Mouse (Mus musculus): ENCODE data around the gene Anks6. TPM values are rescaled to one million over a fixed set of nuclear protein-coding genes. Genes with fewer than 3 reads are reported as not detected.
"Not testable (repeated sequence)": the region's sequence is repeated elsewhere in the genome, so short reads cannot be mapped to it uniquely, and the experiment has no call there.

Gene Anks6
- 10 to 100 TPM; 19.5 to 30.3 (median 23.8) TPM for total RNA-seq (2022)

DNA sequence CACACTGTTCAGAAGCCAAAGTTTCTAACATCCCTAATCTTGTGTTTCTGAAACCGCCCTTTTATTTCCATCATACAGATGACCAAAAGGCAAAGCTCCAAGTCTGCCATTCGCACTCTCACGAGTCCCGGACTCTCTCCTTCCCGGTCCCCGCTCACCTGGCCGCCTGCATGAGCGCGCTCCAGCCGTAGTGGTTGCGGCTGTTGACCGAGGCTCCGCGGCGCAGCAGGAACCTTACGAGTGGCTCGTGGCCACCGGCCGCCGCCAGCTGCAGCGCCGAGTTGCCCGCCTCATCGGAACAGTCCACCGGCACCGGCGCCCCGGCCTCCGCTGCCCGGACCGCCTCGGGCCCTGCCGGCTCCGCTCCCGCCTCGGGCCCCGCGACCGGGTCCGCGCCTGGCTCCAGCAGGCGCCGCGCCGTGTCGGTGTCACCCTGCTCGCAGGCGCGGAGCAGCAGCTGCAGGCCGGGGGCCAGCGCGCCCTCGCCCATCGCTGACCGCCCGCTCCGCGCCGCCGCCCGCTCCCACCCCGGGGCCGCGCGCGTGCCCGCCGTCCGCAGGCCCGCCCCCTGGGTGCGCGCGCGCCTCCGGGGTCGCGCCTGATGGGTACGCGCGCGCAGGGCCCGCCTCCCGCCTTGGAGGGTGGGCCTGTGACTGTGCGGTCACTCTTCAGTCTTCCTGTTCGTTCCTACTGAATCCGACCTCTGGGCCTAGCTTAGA is at the start of gene Anks6:
Gene Anks6 (minus strand): TSS at position 637 of the 719 bp plus-strand sequence.
- DNase-seq (ENCODE audit: low spot score in 2 of 2), result peak; percentile 63 to 69

DNA sequence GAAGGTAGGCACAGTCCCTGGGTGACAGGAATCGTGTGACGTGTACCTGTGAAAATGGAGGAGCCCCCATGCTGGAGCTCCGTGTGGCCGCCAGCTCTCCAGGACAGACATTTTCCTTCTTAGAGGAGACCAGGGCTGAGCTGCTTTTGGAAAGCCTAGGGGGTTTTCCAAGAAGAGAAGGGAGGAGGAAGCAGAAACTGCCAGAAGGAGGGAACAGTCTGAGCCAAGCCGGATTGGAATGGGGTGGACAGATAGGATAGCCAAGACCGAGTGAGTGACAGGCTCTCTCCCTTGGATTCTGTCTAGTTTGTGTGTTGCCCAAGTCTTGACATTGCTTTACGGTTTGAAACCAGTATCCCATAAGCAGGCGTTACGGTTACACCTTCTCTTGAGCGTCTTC is 46.3 kb upstream of the Anks6 start:
- DNase-seq (ENCODE audit: low spot score in 2 of 2), result no peak

DNA sequence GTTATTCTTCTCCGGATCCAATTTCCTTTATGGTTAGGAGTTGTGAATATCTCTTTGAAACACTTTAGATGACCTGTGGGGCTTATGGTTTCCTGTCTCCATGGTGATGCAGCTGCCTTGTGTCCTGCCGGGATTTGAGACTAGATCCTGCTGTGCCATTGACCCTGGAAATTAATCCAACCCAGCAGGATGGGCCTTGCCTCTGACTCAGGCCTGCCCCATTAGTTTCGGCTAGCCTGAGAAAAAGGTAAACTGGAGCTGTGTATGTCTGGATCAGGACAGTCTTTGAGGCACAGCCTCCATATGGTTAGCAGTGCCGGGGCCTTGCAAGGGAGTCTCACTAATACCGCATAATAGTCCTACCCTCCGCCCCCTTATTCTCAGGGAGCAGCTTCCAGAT is 36.4 kb upstream of the Anks6 start:
- no peak for DNase-seq (ENCODE audit: low spot score in 2 of 2)

DNA sequence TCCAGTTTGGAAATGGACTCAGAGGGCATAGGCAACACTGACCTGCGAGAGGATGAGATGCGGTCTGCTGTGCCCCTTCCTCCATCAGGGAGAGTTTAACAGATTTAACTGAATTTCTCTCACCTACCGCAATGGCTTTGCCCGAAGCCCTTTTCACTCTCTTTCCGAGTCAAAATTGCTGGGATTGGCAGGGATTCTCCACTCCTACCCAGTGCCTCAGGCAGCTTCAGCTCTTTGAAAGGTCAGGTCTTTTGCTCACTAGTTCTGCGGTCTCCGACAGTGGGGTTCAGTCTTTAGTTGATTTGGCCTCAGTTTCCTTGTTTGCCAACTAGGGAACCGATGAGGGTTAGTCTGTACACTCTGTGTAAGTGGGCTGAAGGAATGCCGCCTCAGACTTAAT is 35.9 kb upstream of the Anks6 start:
- no peak for DNase-seq (ENCODE audit: low spot score in 2 of 2)

DNA sequence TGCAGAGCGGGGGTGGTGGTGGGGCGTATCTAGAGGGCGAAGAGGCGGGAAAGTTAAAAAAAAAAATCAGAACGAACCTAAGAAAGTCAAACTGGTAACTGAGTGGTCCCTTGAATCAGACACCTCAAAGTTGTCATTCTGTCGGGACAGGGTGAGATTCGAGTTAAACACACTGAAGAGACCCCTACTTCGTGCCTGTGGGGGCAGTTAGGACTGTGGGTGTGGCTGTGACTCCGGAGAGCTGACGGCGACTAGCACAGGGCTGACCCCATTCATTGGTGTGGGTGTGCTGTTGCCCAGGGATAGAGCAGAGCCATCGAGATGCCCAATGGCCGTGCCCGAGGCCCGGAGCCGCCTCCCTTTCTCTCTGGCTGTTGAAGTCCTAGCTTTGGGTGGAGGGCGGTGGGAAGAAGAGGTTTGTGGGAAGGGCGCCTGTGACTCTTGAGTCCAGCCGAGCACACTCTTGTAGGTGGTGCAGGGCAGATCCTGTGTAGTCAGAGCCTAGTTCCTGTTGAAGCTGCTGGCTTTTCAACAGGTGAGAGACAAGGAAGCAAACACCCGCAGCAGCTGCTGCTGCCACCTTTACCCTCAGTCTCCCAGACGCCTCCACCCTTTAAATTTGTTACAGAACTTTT is 35.3 kb upstream of the Anks6 start:
- no peak for DNase-seq (ENCODE audit: low spot score in 2 of 2)

DNA sequence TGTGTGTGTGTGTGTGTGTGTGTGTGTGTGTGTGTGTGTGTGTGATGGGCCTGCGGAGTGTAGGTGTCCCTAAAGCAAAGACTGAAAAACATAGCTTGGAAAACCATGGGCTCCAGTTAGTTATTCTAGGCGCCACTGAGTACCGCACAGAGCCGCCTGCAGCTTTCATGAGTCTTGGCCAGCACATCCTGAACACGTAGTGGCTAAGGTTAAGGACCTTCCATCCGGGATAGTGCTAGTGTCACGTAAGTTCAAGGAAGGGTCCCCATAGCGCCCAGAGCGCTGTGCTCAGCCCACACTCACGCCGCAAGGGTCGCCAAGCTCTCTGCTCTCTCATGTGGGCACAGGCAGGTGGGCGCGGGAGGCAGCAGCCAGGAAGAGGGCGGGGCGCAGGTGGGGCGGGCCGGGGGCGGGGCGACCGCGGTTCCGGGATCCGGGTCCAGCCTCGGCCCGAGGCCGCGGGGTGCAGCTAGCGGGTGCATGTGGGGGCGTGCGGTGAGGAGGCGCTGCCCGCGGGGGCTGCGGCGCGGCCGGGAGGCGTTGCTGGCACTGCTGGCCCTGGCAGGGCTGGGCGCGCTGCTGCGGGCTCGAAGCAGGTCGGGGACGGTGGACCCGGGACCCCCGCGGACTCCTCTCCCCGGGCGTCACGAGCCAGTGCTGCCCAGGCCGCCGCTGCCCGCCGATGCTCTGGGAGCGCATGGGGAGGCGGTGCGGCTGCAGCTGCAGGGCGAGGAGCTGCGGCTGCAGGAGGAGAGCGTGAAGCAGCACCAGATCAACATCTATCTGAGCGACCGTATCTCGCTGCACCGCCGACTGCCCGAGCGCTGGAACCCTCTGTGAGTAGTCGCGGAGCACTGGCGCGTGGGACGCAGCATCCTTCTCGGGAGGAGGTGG is 34.5 kb upstream of the Anks6 start, which contains the start of gene Galnt12:
Gene Galnt12 (plus strand): TSS at position 417 of the 894 bp plus-strand sequence.
- no peak for DNase-seq (ENCODE audit: low spot score in 2 of 2)

DNA sequence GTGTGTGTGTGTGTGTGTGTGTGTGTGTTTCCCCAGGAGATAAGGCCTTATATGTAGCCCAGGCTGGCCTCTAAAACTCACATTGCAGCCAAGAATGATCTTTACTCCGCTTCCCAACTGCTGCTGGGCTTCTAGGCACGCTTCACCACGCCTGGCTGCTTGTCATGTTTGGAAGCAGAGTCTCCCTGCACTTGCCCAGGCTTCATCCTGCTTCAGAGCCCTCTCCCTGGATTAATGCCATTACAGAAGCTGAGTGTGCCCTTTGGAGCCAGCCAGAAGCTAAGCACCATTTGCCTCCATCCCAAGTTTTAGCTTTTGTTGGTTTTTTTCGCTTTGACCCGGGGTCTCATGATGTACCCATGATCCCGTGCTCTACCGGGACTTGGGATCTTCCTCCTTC is 31.4 kb upstream of the Anks6 start:
- DNase-seq (ENCODE audit: low spot score in 2 of 2), result no peak

DNA sequence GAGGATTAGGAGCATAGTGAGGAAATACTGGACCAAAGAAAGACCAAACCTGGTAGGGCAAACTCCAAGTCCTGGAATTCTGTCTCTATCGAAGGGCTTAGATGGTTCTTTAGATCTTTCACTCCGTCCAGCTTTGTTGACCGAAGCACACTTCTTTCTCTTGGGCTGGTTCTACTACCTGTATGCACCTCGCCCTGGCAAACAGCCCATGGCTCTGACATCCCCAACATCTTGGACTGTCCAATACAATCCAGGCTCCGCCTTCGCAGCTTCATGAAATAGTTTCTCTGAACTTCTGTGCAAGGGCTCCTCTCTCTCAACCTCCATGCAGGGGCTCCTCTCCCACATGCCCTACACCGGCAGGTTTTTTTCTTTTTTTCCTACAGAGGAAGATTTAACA is 26.6 kb upstream of the Anks6 start:
- no peak for DNase-seq (ENCODE audit: low spot score in 2 of 2)

DNA sequence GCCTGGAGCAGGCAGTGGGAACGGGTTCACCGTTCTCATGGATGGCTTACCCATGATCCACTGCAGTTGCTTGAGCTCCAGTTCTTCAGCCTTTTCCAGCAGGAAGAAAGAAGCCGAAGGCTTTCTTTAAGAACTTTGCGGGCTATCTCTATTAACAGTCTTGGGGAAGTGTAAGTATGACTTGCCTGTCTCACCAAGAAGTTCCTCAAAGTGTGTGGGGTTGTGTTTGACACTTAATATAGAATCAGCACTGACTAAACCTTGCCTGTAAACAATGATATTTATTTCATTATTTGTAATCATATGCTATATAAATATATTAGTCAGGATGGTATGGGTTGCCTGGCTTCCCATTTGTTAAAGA is 23.4 kb upstream of the Anks6 start:
- no peak for DNase-seq (ENCODE audit: low spot score in 2 of 2)

DNA sequence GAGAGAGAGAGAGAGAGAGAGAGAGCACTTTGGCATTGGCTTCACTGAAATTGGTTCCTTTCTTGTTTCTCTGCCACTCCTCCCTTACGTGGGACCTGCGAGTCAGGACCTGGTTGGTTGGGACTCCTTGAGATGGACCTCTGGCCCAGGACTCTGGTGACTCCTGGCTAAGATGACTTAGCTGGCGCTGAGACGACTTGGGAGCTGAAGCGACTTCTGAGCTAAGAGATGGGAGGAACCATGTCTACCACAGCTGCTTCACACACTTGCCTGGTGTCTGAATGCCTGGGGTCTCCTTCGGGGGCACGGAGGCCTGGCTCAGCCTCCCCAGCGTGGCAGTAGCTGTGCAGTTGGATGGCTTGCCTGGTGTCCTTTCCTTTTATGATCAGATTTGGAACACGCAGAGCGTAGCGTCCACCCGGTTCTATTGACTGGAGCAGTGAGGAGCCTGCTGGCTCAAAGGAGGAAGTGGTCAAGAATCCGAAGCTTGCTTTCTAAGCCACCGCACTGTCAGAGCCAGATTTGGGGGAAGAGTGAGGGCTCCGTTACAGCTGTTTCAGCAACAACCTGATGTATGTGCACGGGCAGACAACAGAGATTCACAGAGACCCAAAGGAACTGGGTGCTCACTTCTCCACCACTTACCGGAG is 22.9 kb upstream of the Anks6 start:
- no peak for DNase-seq (ENCODE audit: low spot score in 2 of 2)

DNA sequence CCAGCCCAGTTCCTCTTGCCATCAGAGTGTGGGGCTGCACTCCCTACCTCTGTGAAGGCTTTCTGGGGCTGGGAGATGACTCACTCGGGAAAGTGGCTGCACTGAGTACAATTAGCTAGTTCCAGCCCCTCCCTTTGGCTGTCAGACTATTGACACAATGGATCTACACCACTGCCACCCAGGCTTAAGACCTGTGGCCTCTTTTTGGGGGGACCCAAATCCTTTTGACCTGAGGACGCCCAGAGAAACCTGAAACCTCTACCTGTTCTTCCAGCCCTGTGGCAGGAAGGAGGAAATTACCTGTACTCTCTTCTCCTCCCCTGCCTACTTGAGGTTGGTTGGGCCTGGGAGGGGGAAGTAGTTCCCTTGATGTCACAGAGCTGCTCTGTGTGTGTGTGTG is 17.8 kb upstream of the Anks6 start:
- no peak for DNase-seq (ENCODE audit: low spot score in 2 of 2)

DNA sequence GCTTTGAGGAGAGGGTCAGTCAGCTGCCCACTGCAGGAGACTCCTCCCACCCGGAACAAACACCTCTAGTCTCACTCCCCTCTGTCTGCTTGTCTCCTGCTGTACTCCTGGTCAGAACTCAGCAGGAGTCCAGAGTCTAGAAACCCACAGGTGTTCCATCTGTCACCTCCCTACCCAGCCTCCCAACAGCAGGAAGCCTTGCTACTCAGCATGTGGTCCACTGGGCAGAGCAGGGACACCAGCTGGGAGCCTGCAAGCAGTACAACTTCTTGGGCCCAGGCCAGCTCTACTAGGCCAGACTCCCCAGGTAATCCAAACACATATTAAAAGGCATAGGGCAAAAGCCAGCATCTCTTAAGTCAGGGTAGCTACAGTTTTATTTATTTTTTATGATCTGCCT is 3.7 kb upstream of the Anks6 start:
- no peak for DNase-seq (ENCODE audit: low spot score in 2 of 2)

DNA sequence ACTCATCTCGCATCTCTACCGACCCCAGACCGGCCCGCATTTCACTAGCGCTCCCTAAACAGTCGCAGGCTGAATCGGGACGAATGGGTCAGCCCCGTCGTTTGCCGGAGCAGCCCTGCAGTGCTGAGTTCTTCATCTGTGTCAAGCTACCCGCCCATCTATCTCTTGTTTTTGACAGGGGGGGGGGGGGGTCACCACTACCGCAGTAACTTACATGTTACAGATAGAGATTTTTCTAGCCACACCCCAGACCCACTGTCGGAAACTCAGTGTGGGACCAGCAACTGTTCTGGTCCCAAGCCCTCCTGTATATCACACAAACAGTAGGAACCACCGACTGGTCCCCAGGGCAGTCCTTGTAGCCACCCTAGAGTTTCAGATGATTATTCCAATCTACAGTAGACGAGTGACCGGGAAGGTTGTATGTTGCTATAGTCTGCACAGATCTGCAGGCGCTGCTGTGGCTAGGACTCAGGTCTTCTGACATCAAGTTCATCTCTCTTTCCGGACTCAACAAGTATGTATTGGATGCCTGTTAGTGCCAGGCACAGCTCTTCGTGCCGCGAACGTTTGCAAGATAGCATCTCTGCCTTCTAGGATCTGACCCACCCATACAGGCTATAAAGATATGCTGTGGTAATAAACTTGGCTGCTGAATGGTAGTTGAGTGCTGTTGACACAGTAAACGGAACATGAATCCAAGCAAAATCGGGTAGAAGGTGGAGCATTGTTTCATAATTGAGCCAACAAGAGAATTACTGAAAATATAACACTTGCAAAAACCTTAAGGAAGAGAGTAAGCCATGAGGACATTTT is 491 bp upstream of the Anks6 start:
- no peak for DNase-seq (ENCODE audit: low spot score in 2 of 2)

DNA sequence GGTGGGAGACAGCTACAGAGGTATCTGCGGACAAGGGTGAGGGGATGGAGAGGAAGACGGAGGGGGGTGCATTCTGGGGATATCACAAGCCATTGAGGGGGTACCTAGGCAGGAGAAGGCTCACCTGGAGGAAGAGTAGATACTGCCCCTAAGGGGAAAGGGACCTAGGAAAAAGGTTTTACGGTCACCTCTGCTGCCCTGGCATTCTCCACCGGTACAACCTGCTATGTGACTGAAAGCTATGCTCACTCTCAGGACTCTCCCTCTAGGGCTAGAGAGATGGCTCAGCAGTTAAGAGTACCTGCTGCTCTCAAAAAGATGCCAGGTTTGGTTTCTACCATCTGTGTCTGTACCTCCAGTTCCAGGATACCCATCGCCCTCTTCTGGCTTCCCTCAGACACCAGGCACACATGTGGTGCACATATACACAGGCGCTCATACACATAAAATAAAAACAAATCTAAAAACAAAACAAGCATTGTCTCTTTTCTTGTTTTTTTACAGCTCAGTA is 1.6 kb downstream of the Anks6 start:
- no peak for DNase-seq (ENCODE audit: low spot score in 2 of 2)

DNA sequence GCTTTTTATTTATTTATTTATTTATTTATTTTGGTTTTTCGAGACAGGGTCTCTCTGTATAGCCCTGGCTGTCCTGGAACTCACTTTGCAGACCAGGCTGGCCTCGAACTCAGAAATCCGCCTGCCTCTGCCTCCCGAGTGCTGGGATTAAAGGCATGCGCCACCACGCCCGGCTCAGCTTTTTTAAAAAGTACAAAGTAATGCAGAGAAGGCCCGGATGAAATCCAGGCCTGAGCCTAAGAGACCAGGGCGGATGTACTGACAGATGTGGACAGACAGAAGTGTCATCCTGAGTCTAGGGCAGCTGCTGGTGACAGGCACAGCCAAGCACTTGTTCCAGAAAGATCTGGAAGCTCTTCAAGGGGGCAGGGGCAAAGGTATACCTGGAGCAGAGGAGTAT is 2.1 kb downstream of the Anks6 start:
- DNase-seq (ENCODE audit: low spot score in 2 of 2), result not testable (repeated sequence)

DNA sequence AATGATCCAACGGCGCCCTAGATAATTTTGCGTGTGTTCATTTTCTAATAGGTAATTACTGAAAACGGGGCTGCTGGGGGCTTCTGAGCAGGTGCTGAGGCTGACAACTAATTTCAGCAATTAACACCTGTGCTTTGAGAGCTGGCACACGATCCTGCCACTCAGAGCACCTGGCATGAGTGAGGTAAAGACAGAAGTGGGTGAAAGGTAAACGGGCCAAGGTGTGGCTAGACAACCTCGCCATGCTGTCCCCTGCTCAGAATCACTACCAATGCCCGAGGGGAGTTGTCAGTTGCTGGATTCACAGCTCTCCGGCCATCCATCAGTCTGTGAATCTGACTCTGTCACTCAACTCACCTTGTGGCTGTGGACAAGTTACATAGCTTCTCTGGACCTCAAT is 5.3 kb downstream of the Anks6 start:
- DNase-seq (ENCODE audit: low spot score in 2 of 2), result no peak

DNA sequence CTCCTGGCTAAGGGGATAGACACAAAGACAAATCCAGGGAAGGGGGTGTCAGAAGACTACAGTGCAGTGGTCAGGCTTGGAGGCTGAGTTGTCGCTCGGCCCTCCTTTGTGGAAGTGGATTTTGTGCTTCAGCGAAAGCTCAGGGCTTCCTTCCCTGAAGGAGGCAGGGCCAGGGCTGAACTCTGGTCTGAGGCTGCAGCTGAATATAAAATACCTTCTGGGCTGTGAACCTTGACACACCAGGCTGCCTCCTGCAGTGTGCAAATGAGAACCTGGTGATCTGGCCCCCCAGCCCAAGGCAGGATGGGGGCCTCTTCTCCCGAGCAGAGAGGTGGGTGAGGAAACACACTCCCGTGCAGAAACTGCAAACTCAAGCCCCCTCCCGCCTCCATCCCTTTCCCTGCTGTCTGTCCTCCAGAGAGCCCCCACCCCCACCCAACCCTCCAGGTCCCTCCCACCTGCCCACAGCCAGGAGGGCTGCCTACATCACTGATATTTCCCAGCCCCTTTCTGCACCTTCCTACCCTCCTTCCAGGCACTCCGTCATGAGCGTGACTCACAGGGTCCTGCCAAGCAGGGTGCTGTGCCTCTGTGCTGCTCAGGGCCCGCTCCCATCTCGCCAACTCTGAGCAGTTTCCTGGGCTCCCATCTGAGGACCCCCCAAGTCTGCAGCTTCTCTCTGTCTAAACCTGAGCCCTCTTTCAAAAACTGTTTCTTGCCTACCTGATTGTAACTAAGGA is 6.4 kb downstream of the Anks6 start:
- no peak for DNase-seq (ENCODE audit: low spot score in 2 of 2)

DNA sequence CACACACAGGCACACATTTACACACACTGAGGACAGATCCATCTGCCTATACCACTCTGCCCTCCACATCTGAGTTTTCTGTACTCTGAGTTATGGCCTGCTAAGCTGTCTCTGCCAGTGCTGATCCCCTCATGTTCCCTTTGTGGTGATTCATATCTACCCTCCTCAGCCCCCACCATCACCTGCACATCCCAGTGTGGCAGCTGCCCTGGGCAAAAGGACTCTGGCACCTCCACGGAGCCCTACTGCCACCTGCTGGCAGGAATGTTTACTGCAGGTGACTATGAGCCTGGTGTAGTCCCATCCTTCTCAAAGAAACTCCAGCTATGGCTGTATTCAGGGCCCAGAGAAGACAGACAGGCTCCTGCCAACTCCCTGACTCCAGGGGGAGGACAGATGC is 7.1 kb downstream of the Anks6 start:
- DNase-seq (ENCODE audit: low spot score in 2 of 2), result peak; percentile 82 to 96

DNA sequence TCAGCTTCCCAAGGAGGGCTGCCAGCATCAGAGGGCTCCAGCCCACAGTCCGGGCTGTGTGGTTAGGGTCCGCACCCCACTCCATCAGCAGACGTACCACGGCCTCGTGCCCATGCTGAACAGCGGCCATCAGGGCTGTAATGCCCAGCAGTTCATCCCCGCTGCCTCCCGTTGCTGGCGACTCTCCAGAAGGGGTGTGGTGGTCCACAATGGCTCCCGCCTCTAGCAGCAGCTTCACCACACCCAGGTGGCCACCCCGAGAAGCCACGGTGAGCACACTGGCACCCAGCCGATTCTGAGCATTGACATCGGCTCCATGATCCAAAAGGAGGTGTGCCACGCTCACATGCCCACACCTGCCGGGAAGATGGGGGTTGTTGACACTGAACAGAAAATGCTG is 8.0 kb downstream of the Anks6 start:
- DNase-seq (ENCODE audit: low spot score in 2 of 2), result no peak

DNA sequence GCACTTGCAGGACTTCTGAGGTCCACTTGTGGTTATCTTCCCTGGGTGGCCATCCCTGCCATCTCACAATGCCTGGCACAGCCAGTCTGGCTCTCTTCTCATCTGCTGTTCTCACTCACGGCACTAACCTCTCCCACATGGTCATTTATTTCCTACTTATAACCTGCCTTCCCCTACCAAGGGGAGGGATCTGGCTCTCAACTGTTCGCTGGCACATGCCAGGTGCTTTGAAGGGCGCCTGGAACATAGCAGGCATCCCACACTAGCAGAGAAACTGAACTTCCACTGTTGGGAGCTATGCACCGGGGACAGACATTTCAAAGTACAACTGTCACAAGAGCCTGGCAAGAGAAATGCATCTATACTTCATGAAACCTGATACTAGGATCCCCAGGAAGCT is 9.5 kb downstream of the Anks6 start:
- DNase-seq (ENCODE audit: low spot score in 2 of 2), result no peak
